Mouse (Mus musculus) hindbrain, embryonic 14.5 days (tissue): ENCODE measurements around the gene Itih5. TPM values are rescaled to one million over a fixed set of nuclear protein-coding genes. Genes with fewer than 3 reads are reported as not detected.

ENCODE experiments used
- ATAC-seq: fragments of 200-750 bp; cut with Nextera tagmentation; 2 replicates; pipeline ENCODE4 v1.8.0; 2017; ENCODE audit warnings: moderate number of reproducible peaks, mild to moderate bottlenecking, moderate TSS enrichment, moderate library complexity; ENCODE audit not compliant: low FRiP score
- DNase-seq: peaks from one replicate; pipeline ENCODE4 v3.0.0-alpha.2; 2015; ENCODE audit warnings: low spot score
- H3K27ac ChIP-seq: fragments of 300-500 bp; sonication (generic); 2 replicates; pipeline ENCODE4 v1.5.1; 2014; ENCODE audit warnings: mild to moderate bottlenecking, moderate library complexity
- H3K27me3 ChIP-seq: fragments of 300-500 bp; sonication (generic); 2 replicates; pipeline ENCODE4 v1.6.1; 2014; ENCODE audit warnings: mild to moderate bottlenecking, low read length, mixed read lengths; ENCODE audit not compliant: control insufficient read depth, insufficient read depth
- H3K36me3 ChIP-seq: fragments of 300-500 bp; sonication (generic); replicated peaks from 2 replicates; pipeline ENCODE4 v1.6.1; 2014; ENCODE audit not compliant: control insufficient read depth, insufficient read depth
- H3K4me1 ChIP-seq: fragments of 300-500 bp; sonication (generic); replicated peaks from 2 replicates; pipeline ENCODE4 v1.6.1; 2014; ENCODE audit warnings: antibody characterized with exemption, low read length, mixed read lengths; ENCODE audit not compliant: control insufficient read depth, insufficient read depth
- H3K4me2 ChIP-seq: fragments of 300-500 bp; sonication (generic); replicated peaks from 2 replicates; pipeline ENCODE4 v1.6.1; 2014; ENCODE audit warnings: mild to moderate bottlenecking, moderate library complexity
- H3K4me3 ChIP-seq: fragments of 300-500 bp; sonication (generic); replicated peaks from 2 replicates; pipeline ENCODE4 v1.5.1; 2014; ENCODE audit warnings: mild to moderate bottlenecking, low read length
- H3K9ac ChIP-seq: fragments of 300-500 bp; sonication (generic); 2 replicates; pipeline ENCODE4 v1.6.1; 2014
- H3K9me3 ChIP-seq: fragments of 300-500 bp; sonication (generic); 2 replicates; pipeline ENCODE4 v1.6.1; 2016; ENCODE audit warnings: low read length; ENCODE audit not compliant: control insufficient read depth
- WGBS: fragments of 180-500 bp; shearing (Covaris S2); extraction: QIAGEN DNeasy Blood & Tissue Kit; methylation state at CpG from one replicate; pipeline ENCODE4 v1.1.7; 2014; 5-methylcytosine and 5-hydroxymethylcytosine counted together
- polyA plus RNA-seq: library from polyadenylated mRNA; unstranded; fragments of >200 nt; fragmentation: Nextera tagmentation; extraction: Ambion mirVana; gene quantifications from 2 replicates; pipeline ENCODE4 v1.2.1, GENCODE M21; 2014

Itih5 gene
- polyA plus RNA-seq: 10.4 and 10.9 TPM in 2 replicates

GRCm38 (mm10) chr2:10153201-10154075, at the start of gene Itih5:
Gene Itih5 (plus strand): TSS chr2:10153571.
- Histone ChIP-seq H3K27ac (no peak within 1 kb of the TSS), H3K9me3 (no peaks in the 10 kb centered on the region), H3K4me3 (peak within 1 kb of the TSS; percentile 36), H3K4me2 (peak within 1 kb of the TSS; percentile 82), H3K36me3 (no peaks in the 10 kb centered on the region), H3K9ac (peak within 1 kb of the TSS; percentile 38; the same call in 1 of the 2 replicates), H3K4me1 (peaks cover 6% of the 10 kb centered on the region), H3K27me3 (no peaks in the 10 kb centered on the region)
- 6% methylated on average over 27 of the region's 27 CpGs for WGBS
- peak; percentile 59; the same call in 1 of the 2 replicates for ATAC-seq
- DNase-seq: no peak

GRCm38 (mm10) chr2:10108535-10109189, 44.7 kb upstream of the Itih5 start:
- 53% methylated on average over 6 of the region's 6 CpGs for WGBS
- H3K27me3 ChIP-seq: no peaks in the 10 kb centered on the region
- no peak for DNase-seq
- no peaks in the 10 kb centered on the region for H3K4me1 ChIP-seq
- no peak overlapping the region for H3K9ac ChIP-seq
- no peak overlapping the region for H3K4me2 ChIP-seq
- H3K27ac ChIP-seq: peak overlapping the region; percentile 62
- H3K36me3 ChIP-seq: no peaks in the 10 kb centered on the region
- ATAC-seq: peak; percentile 64; the same call in 1 of the 2 replicates
- H3K4me3 ChIP-seq: no peak overlapping the region
- H3K9me3 ChIP-seq: no peaks in the 10 kb centered on the region

DNA sequence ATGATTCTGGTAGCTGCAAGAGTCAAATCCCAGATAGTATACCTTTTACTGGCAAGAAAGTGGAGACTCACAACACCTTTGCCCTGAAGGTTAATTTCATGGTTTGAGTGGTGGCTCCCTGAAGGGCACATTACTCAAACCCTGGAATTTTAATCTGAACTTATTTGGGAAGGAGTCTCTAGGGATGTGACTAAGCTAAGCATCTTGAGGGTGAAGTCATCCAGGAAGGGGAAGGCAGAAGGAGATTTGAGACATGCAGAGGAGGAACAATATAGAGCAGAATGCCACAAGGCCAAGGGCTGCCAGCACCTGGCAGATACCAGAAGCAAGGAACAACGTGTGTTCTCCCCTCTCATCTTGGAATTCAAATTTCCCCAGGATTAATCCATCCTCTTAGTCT, 34.6 kb upstream of the Itih5 start:
- no peak overlapping the region for H3K27ac ChIP-seq
- 84% methylated on average over 1 of the region's 1 CpGs for WGBS
- H3K36me3 ChIP-seq: no peaks in the 10 kb centered on the region
- ATAC-seq (no peak), DNase-seq (no peak)
- no peak overlapping the region for H3K9ac ChIP-seq
- H3K4me2 ChIP-seq: no peak overlapping the region
- H3K4me3 ChIP-seq: no peak overlapping the region
- H3K4me1 ChIP-seq: no peaks in the 10 kb centered on the region
- H3K9me3 ChIP-seq: no peaks in the 10 kb centered on the region
- H3K27me3 ChIP-seq: no peaks in the 10 kb centered on the region

GRCm38 (mm10) chr2:10119276-10119675, 34.1 kb upstream of the Itih5 start:
- ATAC-seq: no peak
- 87% methylated on average over 8 of the region's 8 CpGs for WGBS
- H3K27me3 ChIP-seq: no peaks in the 10 kb centered on the region
- H3K27ac ChIP-seq: no peak overlapping the region
- no peak for DNase-seq
- H3K4me1 ChIP-seq: no peaks in the 10 kb centered on the region
- H3K4me2 ChIP-seq: no peak overlapping the region
- H3K9me3 ChIP-seq: no peaks in the 10 kb centered on the region
- H3K36me3 ChIP-seq: no peaks in the 10 kb centered on the region
- H3K9ac ChIP-seq: no peak overlapping the region
- no peak overlapping the region for H3K4me3 ChIP-seq

DNA sequence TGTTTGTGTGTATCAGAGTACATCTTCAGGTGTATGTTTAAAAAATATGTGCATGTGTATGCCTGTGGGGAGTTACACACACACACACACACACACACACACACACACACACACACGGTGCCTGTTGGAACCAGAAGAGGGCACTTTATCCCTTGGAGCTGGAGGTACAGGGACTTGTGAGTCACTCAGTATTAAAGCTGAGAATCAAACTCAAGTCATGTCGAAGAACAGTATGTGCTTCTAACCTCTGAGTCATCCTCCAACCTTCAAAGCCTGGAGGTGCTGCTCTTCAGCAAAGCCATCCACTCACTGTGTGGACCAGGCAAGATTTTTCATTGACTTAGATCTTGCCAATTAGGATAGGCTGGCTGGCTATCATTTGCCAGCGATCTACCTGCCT, 31.5 kb upstream of the Itih5 start:
- Histone ChIP-seq H3K27me3 (no peaks in the 10 kb centered on the region), H3K36me3 (no peaks in the 10 kb centered on the region), H3K27ac (no peak overlapping the region), H3K4me1 (no peaks in the 10 kb centered on the region), H3K9me3 (no peaks in the 10 kb centered on the region), H3K9ac (no peak overlapping the region), H3K4me3 (no peak overlapping the region), H3K4me2 (no peak overlapping the region)
- ATAC-seq (no peak), DNase-seq (no peak)
- whole genome bisulfite sequencing: 67% methylated on average over 3 of the region's 3 CpGs

DNA sequence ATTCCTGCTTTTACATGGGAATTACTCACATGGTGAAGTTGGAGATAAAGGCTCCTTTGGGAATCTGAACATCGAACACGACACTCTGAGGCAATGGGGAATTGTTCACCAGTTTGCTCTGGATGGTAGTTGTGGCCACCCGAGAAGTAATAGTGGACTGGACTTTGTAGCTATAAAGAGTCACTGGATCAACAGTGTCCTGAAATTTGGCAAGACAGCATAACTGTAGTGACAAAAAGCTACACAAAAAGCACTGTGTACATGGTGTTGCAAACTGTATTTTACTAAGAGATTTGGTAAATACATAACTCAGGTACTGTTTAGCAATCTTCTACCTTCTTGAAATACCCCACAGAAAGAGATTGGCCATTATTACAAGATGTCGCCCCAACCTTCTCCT, 27.2 kb upstream of the Itih5 start:
- no peak overlapping the region for H3K9ac ChIP-seq

DNA sequence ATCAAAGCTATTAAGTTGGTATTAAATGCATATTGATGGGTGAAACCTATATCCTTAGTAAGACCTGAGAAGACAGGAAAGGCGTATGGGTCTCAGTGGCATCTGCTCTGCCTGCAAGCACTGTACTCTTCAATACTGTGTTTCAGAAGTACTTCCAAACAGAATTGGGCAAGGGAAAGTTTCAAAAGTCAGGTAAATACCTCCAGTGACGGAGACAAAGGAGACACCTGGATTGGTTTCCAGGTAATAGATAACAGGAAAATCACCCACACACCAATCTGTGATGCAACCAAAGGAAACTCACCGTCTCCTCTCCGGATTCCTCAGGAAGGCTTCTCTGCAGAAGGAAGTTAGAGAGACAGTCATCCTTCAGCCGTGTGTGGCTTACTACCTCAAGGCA, 25.9 kb upstream of the Itih5 start:
- H3K4me3 ChIP-seq: no peak overlapping the region

More for the DNA sequence above, 27.2 kb upstream of the Itih5 start:
- Histone ChIP-seq H3K9me3 (no peaks in the 10 kb centered on the region), H3K27me3 (no peaks in the 10 kb centered on the region), H3K36me3 (no peaks in the 10 kb centered on the region), H3K27ac (no peak overlapping the region), H3K4me1 (no peaks in the 10 kb centered on the region), H3K4me3 (no peak overlapping the region), H3K4me2 (no peak overlapping the region)
- ATAC-seq (no peak), DNase-seq (no peak)
- WGBS: 94% methylated on average over 4 of the region's 4 CpGs

DNA sequence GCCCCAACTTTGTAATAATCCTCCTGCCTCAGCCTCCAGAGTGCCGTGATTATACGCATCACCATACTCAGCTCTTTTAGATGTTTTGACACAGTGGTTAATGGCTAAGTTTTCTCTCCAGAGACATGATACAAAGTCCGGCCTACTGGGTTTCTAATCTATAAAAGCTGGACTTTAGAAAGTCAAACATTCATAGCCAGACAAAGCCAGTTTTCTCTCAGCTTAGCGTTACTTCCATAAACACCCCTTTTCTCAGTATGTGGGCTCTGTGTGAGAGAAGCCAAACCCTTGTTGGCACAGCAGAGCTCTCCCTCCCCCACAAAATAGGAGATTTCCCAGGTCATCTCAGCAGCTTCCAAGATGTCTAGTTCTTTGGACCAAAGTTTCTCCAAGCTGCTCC, 24.8 kb upstream of the Itih5 start:
- no peak for ATAC-seq

More for the DNA sequence above, 25.9 kb upstream of the Itih5 start:
- Histone ChIP-seq H3K9ac (no peak overlapping the region), H3K9me3 (no peaks in the 10 kb centered on the region), H3K36me3 (no peaks in the 10 kb centered on the region), H3K4me2 (no peak overlapping the region), H3K27me3 (no peaks in the 10 kb centered on the region), H3K4me1 (no peaks in the 10 kb centered on the region), H3K27ac (no peak overlapping the region)
- ATAC-seq (no peak), DNase-seq (no peak)
- WGBS: 89% methylated on average over 5 of the region's 5 CpGs

DNA sequence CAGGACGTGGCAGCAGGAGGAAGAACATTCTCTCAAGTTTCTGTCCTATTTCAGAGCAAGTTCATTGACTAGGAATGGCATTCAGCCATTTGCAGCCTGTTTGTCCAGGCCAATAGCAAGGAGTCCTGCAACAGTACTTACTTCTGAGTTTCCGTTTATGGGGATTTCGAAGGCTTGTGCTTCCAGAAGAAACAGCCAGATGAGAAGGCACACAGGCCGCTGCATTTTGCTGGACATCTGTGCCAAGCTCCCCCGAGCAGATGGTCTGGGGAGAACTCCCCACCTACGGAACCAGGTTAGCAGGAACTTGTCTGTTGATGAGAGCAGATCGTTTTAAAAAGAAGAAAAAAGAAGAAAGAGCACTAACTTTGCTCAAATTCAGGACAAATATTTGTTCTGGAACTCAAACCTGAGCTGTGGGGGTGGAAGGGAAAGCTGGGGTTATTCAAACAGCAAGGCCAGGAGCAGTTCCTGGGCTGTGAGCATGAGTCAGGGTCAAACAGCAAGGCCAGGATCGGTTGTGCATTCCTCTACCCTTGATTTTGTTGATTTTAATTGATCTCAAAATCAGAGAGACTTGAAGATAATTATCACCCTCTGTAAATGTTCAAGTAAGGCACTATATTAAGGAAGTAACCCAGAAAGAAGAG, 22.9 kb upstream of the Itih5 start:
- no peaks in the 10 kb centered on the region for H3K27me3 ChIP-seq
- no peak overlapping the region for H3K9ac ChIP-seq
- H3K27ac ChIP-seq: no peak overlapping the region
- DNase-seq (no peak), ATAC-seq (no peak)
- no peaks in the 10 kb centered on the region for H3K9me3 ChIP-seq
- 77% methylated on average over 8 of the region's 8 CpGs for WGBS
- no peaks in the 10 kb centered on the region for H3K4me1 ChIP-seq
- no peak overlapping the region for H3K4me3 ChIP-seq
- H3K36me3 ChIP-seq: no peaks in the 10 kb centered on the region
- no peak overlapping the region for H3K4me2 ChIP-seq

More for the DNA sequence above, 24.8 kb upstream of the Itih5 start:
- Histone ChIP-seq H3K4me2 (no peak overlapping the region), H3K9ac (no peak overlapping the region), H3K4me1 (no peaks in the 10 kb centered on the region), H3K27ac (no peak overlapping the region), H3K9me3 (no peaks in the 10 kb centered on the region), H3K27me3 (no peaks in the 10 kb centered on the region), H3K4me3 (no peak overlapping the region), H3K36me3 (no peaks in the 10 kb centered on the region)
- no peak for DNase-seq
- WGBS: 85% methylated on average over 4 of the region's 4 CpGs
